9 mouse cellular contexts compared by ENCODE assay signal in the genomic region with DNA sequence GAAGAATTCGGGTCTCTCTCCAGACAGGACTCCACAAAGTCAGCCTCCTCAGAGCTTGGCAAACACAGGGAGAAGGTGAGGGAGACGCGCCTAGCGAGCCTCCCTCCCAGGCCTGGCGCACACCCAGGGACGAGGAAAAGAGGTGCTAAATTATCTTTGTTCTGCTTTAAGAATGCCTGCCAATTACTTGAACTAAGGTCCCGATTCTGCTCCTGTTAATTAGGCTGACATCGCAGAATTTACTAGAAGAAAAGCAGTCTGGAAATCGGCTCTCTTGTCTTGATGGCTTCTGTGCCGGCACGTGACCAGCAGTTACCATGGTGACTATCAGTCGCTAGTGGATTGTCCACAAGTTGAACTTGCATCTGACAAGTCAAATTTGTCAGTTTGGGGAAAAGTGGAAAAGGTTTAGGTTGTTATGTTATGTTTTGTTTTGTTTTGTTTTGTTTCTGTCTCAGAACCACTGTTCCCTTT.
DNase-seq lines count a peak whose midpoint lies in the region; ATAC-seq and TF ChIP-seq lines count a peak whose summit lies in the region.
"Had no signal": no experiment of that assay in that cellular context is flagged by ENCODE, and none has a peak within 500 bp of the region (broad histone marks: within the 10 kb centered on the region; RNA-seq: fewer than 3 reads in every experiment).

No protein-coding gene starts in this region.

- H3K27ac ChIP-seq in heart, embryonic 15.5 days = peak overlapping the region; percentile 52; the same call in 1 of the 2 replicates
- H3K27ac ChIP-seq: liver, embryonic 13.5 days had no signal

- peak overlapping the region; percentile 43 for H3K4me2 ChIP-seq in heart, embryonic 15.5 days
- H3K4me2 ChIP-seq: liver, embryonic 13.5 days had no signal

- peak; percentile 65 for DNase-seq in embryo, embryonic 10 days (ENCODE audit: low spot score)
- no peak for DNase-seq in embryo, embryonic 9.5 days (ENCODE audit: extremely low spot score)
- peak; percentile 32 for DNase-seq in urinary bladder, postnatal 25 days (ENCODE audit: low spot score)
- DNase-seq in urinary bladder, postnatal 10 days (ENCODE audit: low spot score) = no peak
- DNase-seq in lung, adult 2 months = peak; percentile 23
- no peak for DNase-seq in liver
- no peak for DNase-seq in B cell, adult 2 months
- DNase-seq: liver, embryonic 13.5 days had no signal

- no peak for TF ChIP-seq CTCF in lung, adult 2 months (IDR thresholded peaks at IDR 0.05; ENCODE audit: insufficient read depth, low read length)

- H3K4me3 ChIP-seq in heart, embryonic 15.5 days = no peak overlapping the region
- no peak overlapping the region for H3K4me3 ChIP-seq in lung, adult 2 months (replicated peaks; ENCODE audit: extremely low read depth, low read depth, low read length)
- H3K4me3 ChIP-seq: liver, embryonic 13.5 days had no signal

- no peak for TF ChIP-seq POLR2A in lung, adult 2 months (IDR thresholded peaks at IDR 0.05; ENCODE audit: borderline replicate concordance, extremely low read depth, low read depth, low read length)

- peaks cover 41% of the 10 kb centered on the region for H3K4me1 ChIP-seq in heart, embryonic 15.5 days (replicated peaks)
- peaks cover 6% of the 10 kb centered on the region; the same call in 1 of the 2 replicates for H3K4me1 ChIP-seq in lung, adult 2 months (ENCODE audit: control insufficient read depth, insufficient read depth, low read length)

- no peaks in the 10 kb centered on the region for H3K9me3 ChIP-seq in heart, embryonic 15.5 days (replicated peaks)
- H3K9me3 ChIP-seq: liver, embryonic 13.5 days had no signal

- H3K36me3 ChIP-seq in heart, embryonic 15.5 days = no peaks in the 10 kb centered on the region
- H3K36me3 ChIP-seq: liver, embryonic 13.5 days had no signal

- 19% methylated on average over 12 of the region's 12 CpGs for WGBS in heart, embryonic 15.5 days
- 49% methylated on average over 12 of the region's 12 CpGs for WGBS in lung, adult 2 months

- no peaks in the 10 kb centered on the region for H3K27me3 ChIP-seq in heart, embryonic 15.5 days
- H3K27me3 ChIP-seq: liver, embryonic 13.5 days had no signal

- no peak overlapping the region for H3K9ac ChIP-seq in heart, embryonic 15.5 days
- H3K9ac ChIP-seq: liver, embryonic 13.5 days had no signal

- ATAC-seq in heart, embryonic 15.5 days (replicated peaks; ENCODE audit: insufficient number of reproducible peaks, insufficient read depth, low FRiP score, low read depth) = no peak

Comparison
In these comparisons a context has a peak if more than half of its experiments do, and no peak if none do; other contexts are left out.
1. DNase-seq: peak in embryo, embryonic 10 days (single experiment), urinary bladder, postnatal 25 days (single experiment) and lung, adult 2 months (single experiment); none in embryo, embryonic 9.5 days (single experiment), urinary bladder, postnatal 10 days (single experiment), liver (single experiment) and B cell, adult 2 months (0 of 2).